Mouse (Mus musculus): ENCODE measurements at regions not wholly inside any gene's neighbourhood (a gene's known extent, or its start where the extent isn't known, plus 50 kb on each side); places are given as distances from the start of the nearest gene placed in this dataset.
A peak's percentile ranks its signal among the peaks of the same experiment; 100 is the strongest.

GRCm38 (mm10) chr13:39092058-39092457 lies 131.4 kb upstream of the Slc35b3 start:
- DNase-seq = no peak

- no peak for DNase-seq
Observed at GRCm38 (mm10) chr13:39084544-39084943, 123.9 kb upstream of the Slc35b3 start.

DNA sequence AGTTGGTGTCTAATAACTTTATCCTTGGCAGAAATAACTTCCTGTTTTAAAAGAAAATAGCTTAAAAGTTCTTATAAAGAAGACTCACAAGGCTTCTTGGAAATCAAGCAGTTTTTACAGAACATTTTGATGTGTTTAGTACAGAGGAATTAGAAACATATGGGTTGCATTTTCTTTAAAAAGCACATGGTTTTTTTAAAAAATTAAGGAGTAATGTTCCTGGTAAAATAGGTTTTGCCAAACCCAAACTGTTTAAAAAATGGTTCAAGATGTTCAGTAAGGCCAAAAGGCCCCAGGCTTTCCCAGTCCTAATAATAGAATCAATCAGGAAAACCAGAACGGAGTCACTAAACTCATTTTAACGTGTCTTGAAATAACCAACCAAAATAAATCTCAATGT lies 113.5 kb upstream of the Slc35b3 start:
- DNase-seq = no peak

DNA sequence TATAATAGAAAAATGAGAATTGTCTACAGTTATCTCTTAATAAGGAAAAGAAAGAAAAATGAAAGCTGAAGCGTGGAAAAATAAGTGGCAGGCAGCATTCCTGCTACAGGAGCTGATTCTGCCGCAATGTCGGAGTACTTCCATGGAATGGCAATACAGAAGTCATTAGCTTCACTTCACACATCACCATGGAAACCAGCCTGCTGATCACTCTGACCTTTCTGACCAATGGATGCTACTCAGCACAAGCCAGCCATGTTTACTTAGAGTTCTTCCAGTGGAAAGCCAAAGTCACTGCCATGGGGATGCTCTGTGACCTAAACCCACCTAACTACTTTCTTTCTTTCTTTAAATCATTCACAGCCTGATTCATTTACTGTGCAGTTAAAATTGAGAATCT lies 71.6 kb upstream of the Slc35b3 start:
- DNase-seq = no peak

DNA sequence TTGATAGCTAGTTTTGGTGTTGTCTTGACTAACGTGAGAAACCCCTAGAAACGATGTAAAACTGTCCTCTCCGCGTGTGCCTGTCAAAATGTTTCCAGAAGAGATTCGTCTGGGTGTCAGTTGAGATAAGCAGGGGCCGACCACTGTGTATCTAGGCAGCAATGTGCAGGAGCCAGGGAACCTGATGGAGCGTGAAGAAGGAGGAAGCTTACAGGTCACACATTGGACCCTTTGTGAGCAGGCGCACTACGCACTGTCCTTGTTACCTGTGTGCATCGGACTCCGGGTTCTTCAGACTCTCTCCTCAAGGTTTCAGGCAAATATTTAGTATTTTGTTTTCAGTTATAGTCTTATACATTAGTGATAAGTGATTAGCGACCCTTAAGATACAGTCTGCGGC lies 59.5 kb upstream of the Slc35b3 start:
- no peak for DNase-seq

DNA sequence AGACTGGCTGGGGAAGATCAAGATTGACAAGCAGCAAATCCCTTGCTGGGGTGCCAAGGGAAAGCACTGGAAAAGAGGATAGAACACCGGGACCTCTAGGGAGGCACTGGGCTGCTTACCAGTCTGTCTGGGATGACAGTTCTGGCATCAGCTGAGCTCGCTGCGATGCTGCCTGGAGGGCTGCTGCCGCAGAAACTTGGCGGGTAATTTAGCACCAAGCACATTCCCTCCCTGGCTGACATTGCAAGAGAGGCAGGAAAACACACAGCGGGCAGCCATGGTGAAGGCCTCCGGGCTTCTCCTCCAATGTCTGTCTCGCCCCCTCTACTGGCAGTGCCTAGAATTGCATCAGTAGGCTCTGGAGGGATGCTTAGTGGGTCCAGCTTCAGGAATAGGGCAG lies 51.0 kb upstream of the Slc35b3 start:
- DNase-seq = peak; percentile 86
